ENCODE assay signal across 8 mouse cellular contexts in genomic region chr3:30011712-30012111, GRCm38 (mm10).
DNase-seq lines count a peak whose midpoint lies in the region; ATAC-seq and TF ChIP-seq lines count a peak whose summit lies in the region.

No protein-coding gene starts in this region.

- ATAC-seq in forebrain, embryonic 13.5 days: no peak
- no peak for ATAC-seq in limb, embryonic 14.5 days (ENCODE audit: low FRiP score, low read depth)
- ATAC-seq in megakaryocyte-erythroid progenitor cell, adult 5-6 weeks (replicated peaks; ENCODE audit: low FRiP score, low TSS enrichment, poor library complexity, severe bottlenecking): no peak

- H3K9me3 ChIP-seq in heart, embryonic 10.5 days: no peaks in the 10 kb centered on the region
- no peaks in the 10 kb centered on the region for H3K9me3 ChIP-seq in forebrain, embryonic 13.5 days (replicated peaks)
- no peaks in the 10 kb centered on the region for H3K9me3 ChIP-seq in limb, embryonic 14.5 days (ENCODE audit: control insufficient read depth, low read length)

- 12% methylated on average over 6 of the region's 6 CpGs for WGBS in heart, embryonic 10.5 days
- WGBS in forebrain, embryonic 13.5 days: 6% methylated on average over 6 of the region's 6 CpGs
- 3% methylated on average over 6 of the region's 6 CpGs for WGBS in limb, embryonic 14.5 days

- H3K27me3 ChIP-seq in heart, embryonic 10.5 days (ENCODE audit: insufficient read depth, poor library complexity, severe bottlenecking): no peaks in the 10 kb centered on the region
- peaks cover 53% of the 10 kb centered on the region for H3K27me3 ChIP-seq in forebrain, embryonic 13.5 days
- no peaks in the 10 kb centered on the region for H3K27me3 ChIP-seq in limb, embryonic 14.5 days (ENCODE audit: control insufficient read depth, insufficient read depth, low read length)

- peak overlapping the region; percentile 89 for H3K4me2 ChIP-seq in forebrain, embryonic 13.5 days
- peak overlapping the region; percentile 90 for H3K4me2 ChIP-seq in limb, embryonic 14.5 days (replicated peaks; ENCODE audit: low read depth, low read length, severe bottlenecking)

- peak overlapping the region; percentile 80 for H3K4me3 ChIP-seq in heart, embryonic 10.5 days
- peak overlapping the region; percentile 48 for H3K4me3 ChIP-seq in forebrain, embryonic 13.5 days
- peak overlapping the region; percentile 66 for H3K4me3 ChIP-seq in limb, embryonic 14.5 days (replicated peaks; ENCODE audit: low read length)

- H3K36me3 ChIP-seq in heart, embryonic 10.5 days: no peaks in the 10 kb centered on the region
- H3K36me3 ChIP-seq in forebrain, embryonic 13.5 days (ENCODE audit: poor library complexity, severe bottlenecking): no peaks in the 10 kb centered on the region
- no peaks in the 10 kb centered on the region for H3K36me3 ChIP-seq in limb, embryonic 14.5 days (ENCODE audit: control insufficient read depth, insufficient read depth, low read length)

- no peak for TF ChIP-seq POLR2A in limb, embryonic 14.5 days (IDR thresholded peaks at IDR 0.05; ENCODE audit: borderline replicate concordance, extremely low read depth, insufficient read depth, insufficient read length)

- no peak for DNase-seq in heart, embryonic 10.5 days (ENCODE audit: low spot score)
- DNase-seq in heart, adult 11 months: no peak
- peak; percentile 23 for DNase-seq in 416B (ENCODE audit: low read depth)
- DNase-seq in limb, embryonic 14.5 days (ENCODE audit: low spot score): no peak
- no peak for DNase-seq in cerebellum, postnatal 25 days
- DNase-seq in frontal cortex, postnatal 25 days (ENCODE audit: low spot score in 2 of 2): no peak

- H3K4me1 ChIP-seq in heart, embryonic 10.5 days: peaks cover 12% of the 10 kb centered on the region
- H3K4me1 ChIP-seq in forebrain, embryonic 13.5 days: peaks cover 15% of the 10 kb centered on the region
- H3K4me1 ChIP-seq in limb, embryonic 14.5 days (ENCODE audit: control insufficient read depth, insufficient read depth, low read length): peaks cover 10% of the 10 kb centered on the region

- H3K9ac ChIP-seq in forebrain, embryonic 13.5 days: peak overlapping the region; percentile 62; the same call in 1 of the 2 replicates
- H3K9ac ChIP-seq in limb, embryonic 14.5 days (ENCODE audit: low read depth, low read length, severe bottlenecking): peak overlapping the region; percentile 90

- peak overlapping the region; percentile 95 for H3K27ac ChIP-seq in heart, embryonic 10.5 days
- H3K27ac ChIP-seq in forebrain, embryonic 13.5 days: no peak overlapping the region
- peak overlapping the region; percentile 99 for H3K27ac ChIP-seq in limb, embryonic 14.5 days (replicated peaks; ENCODE audit: low read depth, low read length)
